Mouse (Mus musculus) G1E (cell line): ENCODE data around the gene Atrn.

Experiments used
- CTCF ChIP-seq: IDR thresholded peaks from 2 replicates; pipeline ENCODE4 v1.5.1; 2012; ENCODE audit warnings: low read depth, low read length, inconsistent platforms, mixed read lengths
- TAL1 ChIP-seq: conservative IDR thresholded peaks from 2 replicates; pipeline ENCODE4 v1.6.1; 2012; ENCODE audit warnings: low read depth, low read length, inconsistent platforms, mixed read lengths

DNA sequence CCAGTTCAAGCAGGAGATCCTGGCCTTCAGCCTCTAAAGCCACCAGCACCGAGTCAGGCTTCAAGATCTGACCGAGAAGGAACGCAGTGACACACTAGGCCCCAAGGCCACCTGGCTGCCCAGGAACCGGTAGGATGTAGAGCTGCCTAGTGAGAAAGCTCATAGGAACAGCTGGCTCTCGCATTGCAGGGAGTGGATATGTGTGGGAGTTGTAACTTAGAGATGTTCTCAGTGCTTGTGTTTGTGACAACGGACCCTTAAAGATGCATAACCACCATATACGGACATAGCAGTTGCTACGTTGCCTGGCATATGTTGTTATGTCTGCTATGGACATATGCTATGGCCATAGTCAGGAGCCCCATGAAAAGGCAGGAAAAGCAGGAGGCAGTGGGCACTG lies 152.4 kb downstream of the Atrn start:
- TF ChIP-seq CTCF (no peak), TAL1 (no peak)
